Mouse (Mus musculus) hindbrain, postnatal 0 days (tissue): ENCODE measurements around the gene Nit2. TPM values are rescaled to one million over a fixed set of nuclear protein-coding genes. Genes with fewer than 3 reads are reported as not detected.

ENCODE experiments used
- ATAC-seq: fragments of 200-750 bp; cut with Nextera tagmentation; 2 replicates; pipeline ENCODE4 v1.8.0; 2017; ENCODE audit warnings: mild to moderate bottlenecking, moderate TSS enrichment, moderate library complexity
- DNase-seq: peaks from one replicate; pipeline ENCODE4 v3.0.0-alpha.2; 2015; ENCODE audit warnings: low spot score
- H3K27ac ChIP-seq: fragments of 300-500 bp; sonication (generic); 2 replicates; pipeline ENCODE4 v1.5.1; 2014; ENCODE audit warnings: mild to moderate bottlenecking
- H3K27me3 ChIP-seq: fragments of 300-500 bp; sonication (generic); 2 replicates; pipeline ENCODE4 v1.6.1; 2014; ENCODE audit warnings: low read length, mixed read lengths; ENCODE audit not compliant: insufficient read depth
- H3K36me3 ChIP-seq: fragments of 300-500 bp; sonication (generic); 2 replicates; pipeline ENCODE4 v1.6.1; 2014; ENCODE audit warnings: low read length, mixed read lengths; ENCODE audit not compliant: insufficient read depth
- H3K4me1 ChIP-seq: fragments of 300-500 bp; sonication (generic); 2 replicates; pipeline ENCODE4 v1.6.1; 2014; ENCODE audit warnings: antibody characterized with exemption, low read length, mixed read lengths; ENCODE audit not compliant: insufficient read depth
- H3K4me2 ChIP-seq: fragments of 300-500 bp; sonication (generic); 2 replicates; pipeline ENCODE4 v1.6.1; 2014; ENCODE audit warnings: low read depth, mild to moderate bottlenecking, low read length, moderate library complexity, mixed read lengths
- H3K4me3 ChIP-seq: fragments of 300-500 bp; sonication (generic); 2 replicates; pipeline ENCODE4 v1.5.1; 2014; ENCODE audit warnings: low read length
- H3K9ac ChIP-seq: fragments of 300-500 bp; sonication (generic); replicated peaks from 2 replicates; pipeline ENCODE4 v1.6.1; 2014; ENCODE audit warnings: mild to moderate bottlenecking, low read length, moderate library complexity, mixed read lengths
- H3K9me3 ChIP-seq: fragments of 300-500 bp; sonication (generic); 2 replicates; pipeline ENCODE4 v1.6.1; 2016; ENCODE audit warnings: low read length, mixed read lengths
- CTCF ChIP-seq: IDR thresholded peaks from 2 replicates; pipeline ENCODE4 v1.5.1; 2016; ENCODE audit warnings: antibody characterized with exemption, control low read depth, low read depth
- WGBS: fragments of 180-500 bp; shearing (Covaris S2); extraction: QIAGEN DNeasy Blood & Tissue Kit; methylation state at CpG from one replicate; pipeline ENCODE4 v1.1.7; 2014; 5-methylcytosine and 5-hydroxymethylcytosine counted together
- polyA plus RNA-seq: library from polyadenylated mRNA; unstranded; fragments of >200 nt; fragmentation: Nextera tagmentation; extraction: Ambion mirVana; gene quantifications from 2 replicates; pipeline ENCODE4 v1.2.1, GENCODE M21; 2015
- total RNA-seq: library from RNA; depleted of rRNA; stranded (reverse); fragments of >200 nt; gene quantifications from 2 replicates; pipeline ENCODE4 v1.2.3, GENCODE M21; 2014

Gene Nit2
- total and polyA plus RNA-seq, 2 experiments from 2014 or later: 33.0 to 62.5 TPM

DNA sequence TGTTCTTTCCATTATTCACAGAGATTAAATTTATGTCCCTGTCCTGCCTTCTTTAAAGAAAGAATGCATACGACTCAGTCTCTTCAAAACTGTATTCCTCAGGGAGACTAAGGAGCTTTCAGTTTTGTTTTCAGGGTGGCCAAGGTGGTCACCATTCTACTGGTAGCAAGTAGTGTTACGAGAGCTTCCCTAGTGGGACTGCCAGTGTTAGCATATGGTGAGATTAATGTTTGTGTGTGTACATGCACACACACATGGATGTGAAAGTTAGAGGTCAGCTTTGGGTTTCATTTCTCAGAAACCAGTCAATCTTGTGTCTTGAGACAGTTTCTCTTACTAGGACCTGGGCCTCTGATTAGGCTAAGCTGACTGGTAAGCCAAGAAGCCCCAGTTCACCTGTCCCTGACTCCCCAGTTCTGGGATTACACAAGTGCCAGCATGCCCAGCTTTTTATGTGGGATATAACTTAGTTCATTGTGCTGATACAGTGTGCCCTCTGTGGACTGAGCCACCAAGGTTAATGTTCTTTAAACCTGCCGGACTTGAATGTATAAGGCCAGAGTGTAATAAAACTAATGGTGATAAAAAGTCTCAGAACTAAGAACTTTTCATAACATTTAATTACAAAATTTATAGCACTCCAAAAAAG, 36.3 kb downstream of the Nit2 start:
- no peaks in the 10 kb centered on the region for H3K9me3 ChIP-seq
- no peak for TF ChIP-seq CTCF
- no peaks in the 10 kb centered on the region for H3K27me3 ChIP-seq
- H3K4me3 ChIP-seq: no peak overlapping the region
- H3K36me3 ChIP-seq: no peaks in the 10 kb centered on the region
- H3K4me2 ChIP-seq: no peak overlapping the region
- H3K4me1 ChIP-seq: 0 out of 2 replicates have a peak, but pooled peaks cover 3% of the 10 kb centered on the region
- no peak overlapping the region; the same call in 1 of the 2 replicates for H3K27ac ChIP-seq
- ATAC-seq (no peak), DNase-seq (no peak)
- WGBS: 61% methylated on average over 3 of the region's 3 CpGs
- H3K9ac ChIP-seq: no peak overlapping the region

DNA sequence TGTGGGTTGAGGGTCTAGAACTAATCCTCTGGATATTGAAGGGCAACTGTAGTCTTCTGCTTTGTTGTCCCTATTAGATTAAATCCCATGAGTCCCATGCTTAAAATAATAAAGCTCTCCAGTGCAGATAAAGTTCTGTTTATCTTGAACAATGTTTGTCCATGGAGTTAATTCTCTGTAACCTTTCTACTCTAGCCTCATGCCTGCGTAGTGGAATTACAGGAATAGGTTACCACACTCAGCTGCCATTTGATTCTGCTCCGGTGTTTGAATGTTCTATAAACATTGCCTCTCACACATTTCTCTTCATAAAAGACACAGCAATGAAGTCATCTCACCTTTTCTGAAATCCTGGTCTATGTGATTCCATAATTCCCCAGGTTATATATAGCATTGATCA, 39.3 kb downstream of the Nit2 start:
- Histone ChIP-seq H3K4me3 (no peak overlapping the region), H3K9me3 (no peaks in the 10 kb centered on the region), H3K36me3 (no peaks in the 10 kb centered on the region), H3K4me1 (peaks cover 14% of the 10 kb centered on the region), H3K9ac (no peak overlapping the region), H3K4me2 (no peak overlapping the region), H3K27me3 (no peaks in the 10 kb centered on the region), H3K27ac (no peak overlapping the region)
- ATAC-seq: no peak
- no peak for DNase-seq
- WGBS: 88% methylated on average over 2 of the region's 2 CpGs
- no peak for TF ChIP-seq CTCF

DNA sequence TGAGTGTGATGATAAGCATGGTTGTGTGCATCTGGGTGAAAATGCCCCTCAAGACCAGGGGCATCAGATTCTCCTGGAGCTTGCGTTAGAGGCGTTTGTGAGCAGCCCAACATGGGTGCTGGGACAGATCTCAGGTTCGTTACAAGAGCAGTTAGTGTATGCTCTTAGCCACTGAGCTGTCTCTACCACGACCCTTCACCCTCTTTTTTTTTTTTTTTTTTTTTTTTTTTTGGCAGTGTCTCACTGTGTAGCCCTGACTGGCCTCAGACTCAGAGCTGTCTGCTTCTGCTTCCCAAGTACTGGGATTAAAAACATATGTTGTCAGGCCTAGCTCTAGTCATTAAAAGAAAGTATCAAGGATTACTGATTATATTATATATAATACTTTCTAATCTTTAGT, 40.9 kb downstream of the Nit2 start:
- no peaks in the 10 kb centered on the region for H3K27me3 ChIP-seq
- no peak overlapping the region for H3K4me2 ChIP-seq
- WGBS: 76% methylated on average over 4 of the region's 4 CpGs
- no peaks in the 10 kb centered on the region for H3K9me3 ChIP-seq
- H3K36me3 ChIP-seq: no peaks in the 10 kb centered on the region
- TF ChIP-seq CTCF: no peak
- no peak overlapping the region for H3K27ac ChIP-seq
- H3K9ac ChIP-seq: no peak overlapping the region
- H3K4me3 ChIP-seq: no peak overlapping the region
- DNase-seq: no peak
- peaks cover 17% of the 10 kb centered on the region for H3K4me1 ChIP-seq
- no peak for ATAC-seq

DNA sequence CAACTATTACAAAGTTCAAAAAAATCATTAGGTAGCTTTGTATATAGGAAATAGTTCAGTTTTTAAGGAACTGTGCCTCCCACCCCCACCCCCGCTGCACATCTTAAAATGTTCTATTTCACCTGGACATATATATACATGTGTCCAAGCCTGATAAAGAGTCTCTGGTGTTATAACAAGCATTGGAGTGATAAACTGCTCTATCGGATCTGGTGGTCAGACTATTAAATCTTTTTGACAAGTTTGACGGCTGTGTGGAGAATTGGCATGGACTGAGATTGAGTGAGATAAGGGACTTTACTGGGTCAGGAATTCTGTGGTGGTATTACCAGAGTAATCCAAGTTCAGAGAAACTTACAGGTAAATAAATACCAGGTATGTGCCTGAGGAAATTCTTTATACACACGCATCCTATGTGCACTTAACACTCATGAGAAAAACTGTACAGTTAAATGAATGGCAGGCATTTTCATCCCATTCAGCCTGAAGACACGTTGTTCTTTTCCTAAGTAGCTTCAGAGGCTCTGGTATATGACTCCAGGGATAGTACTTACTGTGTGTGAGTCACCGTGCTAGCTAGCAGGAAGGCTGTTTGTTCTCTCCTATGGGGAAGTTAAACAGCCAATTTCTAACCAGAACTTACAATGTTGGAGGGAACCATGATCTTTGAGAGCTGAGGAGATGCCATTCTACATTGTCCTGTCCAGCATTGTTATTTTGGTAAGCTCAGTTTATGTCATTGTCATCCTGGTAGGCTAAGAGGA, 44.3 kb downstream of the Nit2 start:
- no peak for ATAC-seq

DNA sequence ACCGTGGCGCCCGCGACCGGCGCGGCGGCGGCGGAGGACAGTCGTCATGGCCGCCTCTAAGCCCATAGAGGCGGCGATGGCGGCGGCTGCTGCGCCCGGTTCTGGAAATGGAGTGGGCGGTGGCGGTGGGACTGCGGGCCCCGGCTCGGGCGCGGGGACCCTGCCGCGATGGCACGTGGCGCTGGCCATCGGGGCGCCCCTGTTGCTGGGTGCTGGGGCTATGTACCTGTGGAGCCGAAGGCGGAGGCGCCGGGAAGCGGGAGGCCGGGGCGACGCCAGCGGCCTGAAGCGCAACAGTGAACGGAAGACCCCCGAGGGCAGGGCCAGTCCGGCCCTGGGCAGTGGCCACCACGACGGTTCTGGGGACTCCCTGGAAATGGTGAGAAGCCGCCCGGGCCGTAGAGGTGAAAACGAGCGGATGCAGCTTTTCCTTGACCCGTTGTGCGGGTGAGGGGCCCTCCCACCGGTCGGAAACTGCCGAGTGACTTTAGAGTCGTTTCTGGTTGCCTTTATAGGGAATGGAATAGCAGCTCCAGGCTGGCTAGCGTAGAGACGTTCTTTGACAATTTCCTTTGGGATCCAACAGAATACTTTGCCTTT, 45.2 kb downstream of the Nit2 start:
- DNase-seq (peak; percentile 20), ATAC-seq (no peak)
- Histone ChIP-seq H3K4me1 (peaks cover 15% of the 10 kb centered on the region), H3K4me2 (peak overlapping the region; percentile 80), H3K27me3 (no peaks in the 10 kb centered on the region), H3K27ac (peak overlapping the region; percentile 99), H3K9ac (peak overlapping the region; percentile 95), H3K4me3 (peak overlapping the region; percentile 85), H3K9me3 (no peaks in the 10 kb centered on the region), H3K36me3 (no peaks in the 10 kb centered on the region)
- TF ChIP-seq CTCF: no peak
- WGBS: under 1% methylated on average over 58 of the region's 59 CpGs

More for the DNA sequence above, 44.3 kb downstream of the Nit2 start:
- Histone ChIP-seq H3K27ac (0 out of 2 replicates have a peak overlapping the region, but pooled peaks have one; percentile 99), H3K27me3 (no peaks in the 10 kb centered on the region), H3K36me3 (no peaks in the 10 kb centered on the region), H3K4me1 (peaks cover 17% of the 10 kb centered on the region), H3K9ac (peak overlapping the region; percentile 95), H3K4me2 (peak overlapping the region; percentile 80), H3K9me3 (no peaks in the 10 kb centered on the region), H3K4me3 (peak overlapping the region; percentile 85)
- WGBS: 59% methylated on average over 6 of the region's 6 CpGs
- no peak for TF ChIP-seq CTCF
- DNase-seq: no peak

DNA sequence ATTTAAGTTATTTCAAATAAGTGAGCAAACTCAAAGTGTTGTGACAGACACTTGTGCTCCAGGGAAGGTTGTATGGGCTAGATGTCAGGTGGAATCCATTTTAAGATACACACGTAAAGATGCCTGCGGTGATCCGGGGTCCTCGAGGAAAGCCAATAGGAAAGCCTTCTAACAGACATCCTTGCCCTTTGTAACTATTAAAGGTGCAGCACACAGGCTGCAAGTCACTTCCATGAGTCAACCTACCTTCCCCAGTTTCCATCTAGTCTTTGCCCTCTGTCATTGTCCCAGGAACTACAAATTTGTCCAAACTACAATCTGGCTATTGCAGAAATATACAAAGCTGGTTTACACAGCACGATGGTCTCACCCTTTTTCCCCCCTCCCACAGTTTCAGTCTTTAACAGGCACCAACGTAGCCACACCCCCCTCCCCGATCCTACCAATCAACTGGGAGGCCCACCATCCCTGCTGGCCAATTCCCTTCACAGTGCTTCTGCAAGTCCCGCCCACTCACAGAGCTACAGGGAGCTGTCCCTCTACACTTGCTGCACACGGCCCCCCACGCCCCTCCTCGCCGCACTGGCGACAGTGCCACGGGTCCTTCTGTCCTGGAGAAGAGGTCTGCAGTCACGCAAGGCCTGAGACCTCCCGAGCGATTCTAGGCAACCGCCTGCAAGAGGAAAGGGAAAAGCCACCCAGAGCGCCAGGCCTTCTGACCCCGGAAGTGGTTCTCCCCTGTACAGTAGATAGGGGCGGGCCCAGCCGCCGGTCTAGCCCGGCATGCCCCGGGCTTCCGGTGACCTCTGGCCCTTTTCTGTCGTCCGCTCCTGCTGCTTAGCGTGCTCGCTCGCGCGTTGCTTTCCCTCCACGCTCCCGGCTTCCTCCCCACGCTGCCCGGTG, 46.0 kb downstream of the Nit2 start, which contains the start of gene Tomm70a:
Gene Tomm70a, plus strand, starts transcription at position 791 of the 903 bp plus-strand sequence.
- Histone ChIP-seq H3K9ac (peak within 1 kb of the TSS; percentile 95), H3K36me3 (no peaks in the 10 kb centered on the region), H3K4me3 (peak within 1 kb of the TSS; percentile 85), H3K27ac (peak within 1 kb of the TSS; percentile 99), H3K27me3 (no peaks in the 10 kb centered on the region), H3K9me3 (no peaks in the 10 kb centered on the region), H3K4me1 (peaks cover 15% of the 10 kb centered on the region), H3K4me2 (peak within 1 kb of the TSS; percentile 80)
- WGBS: under 1% methylated on average over 36 of the region's 37 CpGs
- no peak for TF ChIP-seq CTCF
- peak; percentile 98 for DNase-seq
- ATAC-seq: peak; percentile 100
